Mouse (Mus musculus) left cerebral cortex, postnatal 14 days (tissue): ENCODE measurements around the gene Serpina3m. TPM values are rescaled to one million over a fixed set of nuclear protein-coding genes. Genes with fewer than 3 reads are reported as not detected.

ENCODE experiments used
- DNase-seq, 2 experiments: peaks; one replicate each; pipeline ENCODE4 v3.0.0; 2021 to 2022; ENCODE audit warnings: low spot score in 2 of 2, mixed read lengths in 1 of 2
- intact Hi-C: fragments of 180-260 bp; cut with DNase I; formaldehyde crosslinking; loops from one replicate; pipeline ENCODE4 v1.15.1; 2025
- total RNA-seq, 2 experiments: library from RNA; stranded (reverse); gene quantifications; 2 replicates each; pipeline ENCODE4 v1.2.3; 2021

Gene Serpina3m
- total RNA-seq, 2 experiments from 2014 or later, result not detected

DNA sequence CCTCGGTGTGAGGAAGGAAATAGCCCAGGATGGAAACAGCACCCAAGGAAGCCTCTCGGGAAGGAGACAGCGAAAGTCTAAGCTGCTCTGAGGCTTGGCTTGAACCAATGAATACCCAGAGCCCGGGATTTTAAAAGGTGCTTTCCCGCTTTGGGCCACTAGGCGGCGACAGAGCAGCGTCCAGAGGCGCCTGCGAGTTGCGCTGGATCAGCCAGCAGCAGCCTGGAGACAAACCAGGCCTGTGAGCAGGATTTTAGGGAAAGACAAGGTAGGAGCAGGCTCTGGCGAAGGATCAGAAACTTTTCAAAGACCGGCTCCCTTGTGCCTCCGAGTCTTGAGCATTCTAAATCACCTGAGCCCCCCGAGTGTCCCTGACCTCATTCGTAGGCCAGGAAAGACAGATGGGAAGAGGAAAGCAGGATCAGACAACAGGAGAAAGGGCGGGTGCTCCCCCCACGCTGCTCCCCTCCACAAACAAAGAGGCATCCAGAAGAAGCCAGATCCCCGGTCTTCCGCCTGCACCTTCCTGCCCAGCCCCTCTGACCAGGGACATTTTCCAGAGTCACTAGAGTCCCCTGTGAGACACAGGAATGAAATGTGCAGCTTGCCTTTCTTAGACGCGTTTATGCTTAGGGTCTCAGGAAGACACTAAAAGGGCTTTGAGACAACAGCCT, 101.9 kb downstream of the Serpina3m start:
- intact Hi-C loops, result loop anchor here (2.0 to 5.0 kb wide), 2 partner anchors 257 to 499 kb away; no protein-coding TSS in a partner anchor

DNA sequence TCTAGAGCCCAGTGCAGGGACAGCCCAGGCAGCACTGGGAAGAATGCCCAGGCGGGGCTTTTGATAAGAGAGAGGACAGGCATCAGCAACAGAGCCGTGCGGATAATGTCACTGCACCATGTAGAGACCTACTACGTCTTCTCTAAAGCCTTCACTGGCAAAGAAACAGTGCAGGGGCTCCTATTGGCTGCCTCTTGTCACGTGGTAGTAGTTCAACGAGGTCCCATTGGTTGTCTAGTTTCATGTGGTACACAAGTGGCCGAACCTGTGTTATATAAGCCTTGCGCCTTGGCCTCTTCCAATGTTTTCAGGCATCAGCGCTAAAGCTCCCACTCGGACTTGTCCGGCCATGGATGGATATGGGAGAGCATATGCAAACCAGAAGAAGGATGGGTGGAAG, 105.4 kb downstream of the Serpina3m start:
- DNase-seq, result no peak
- intact Hi-C loops, result loop anchor here (5.0 kb wide), 1 partner anchor 254 kb away; no protein-coding TSS in a partner anchor

More for the DNA sequence above, 101.9 kb downstream of the Serpina3m start:
- peak; percentile 89 to 94 for DNase-seq

Other genes with a start within 250 kb of the Serpina3m start
- gene Serpina5, start 237.4 kb upstream of the Serpina3m start, total RNA-seq, result not detected
- gene Serpina3a, start 225.8 kb upstream of the Serpina3m start, total RNA-seq, result not detected
- gene Serpina3b, start 210.5 kb upstream of the Serpina3m start, total RNA-seq, result not detected
- gene Serpina3c, start 184.6 kb upstream of the Serpina3m start, total RNA-seq, result not detected
- gene Serpina3f, start 123.9 kb upstream of the Serpina3m start, total RNA-seq, result not detected
- under 1 TPM; 0.26 to 0.27 TPM for gene Serpina3g, start 102.2 kb upstream of the Serpina3m start, total RNA-seq
- not detected for gene Serpina3i, start 75.4 kb upstream of the Serpina3m start, total RNA-seq
- not detected for gene Serpina3j, start 23.9 kb upstream of the Serpina3m start, total RNA-seq
- not detected for gene Serpina3k, start within 50 bp of the Serpina3m start, total RNA-seq
- gene Serpina3n, start 68.2 kb downstream of the Serpina3m start, total RNA-seq, result 1 to 10 TPM; 5.4 to 8.9 TPM
- gene Gsc, start 134.8 kb downstream of the Serpina3m start, total RNA-seq, result not detected